Mouse (Mus musculus): ENCODE measurements around the gene Acin1.
"Not testable (repeated sequence)": the region's sequence is repeated elsewhere in the genome, so short reads cannot be mapped to it uniquely, and the experiment has no call there.

Gene Acin1

GRCm38 (mm10) chr14:54641305-54641969 lies 45.3 kb downstream of the Acin1 start, which contains the start of gene Cdh24:
Gene Cdh24, minus strand, starts transcription at chr14:54641364.
- DNase-seq: peak; percentile 94 to 95

GRCm38 (mm10) chr14:54640946-54641304 lies 45.8 kb downstream of the Acin1 start, which contains the start of gene Gm17606:
Gene Gm17606, plus strand, starts transcription at chr14:54640952.
- DNase-seq: no peak

GRCm38 (mm10) chr14:54640121-54640520 lies 46.6 kb downstream of the Acin1 start:
- no peak for DNase-seq

GRCm38 (mm10) chr14:54638210-54638609 lies 48.5 kb downstream of the Acin1 start:
- no peak for DNase-seq

GRCm38 (mm10) chr14:54636954-54637353 lies 49.8 kb downstream of the Acin1 start:
- DNase-seq: peak; percentile 81

DNA sequence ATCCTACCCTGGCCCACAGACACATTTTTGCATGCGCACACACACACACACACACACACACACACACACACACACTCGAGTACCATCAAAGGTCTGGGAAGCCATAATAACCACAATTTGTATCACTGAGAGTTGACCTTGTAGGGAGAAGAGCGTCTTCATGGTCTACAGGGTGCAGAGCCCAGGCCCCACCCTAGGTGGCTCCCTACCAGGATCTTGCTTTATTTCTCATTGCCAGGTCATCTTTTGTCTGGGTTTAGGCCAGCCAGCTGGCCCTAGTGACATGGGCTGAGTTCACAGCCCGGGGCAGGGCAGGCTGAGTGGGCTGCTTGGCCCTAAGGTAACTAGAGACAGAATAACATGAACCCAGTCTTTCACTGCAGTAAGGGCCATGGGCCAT lies 52.5 kb downstream of the Acin1 start:
- no peak for DNase-seq

DNA sequence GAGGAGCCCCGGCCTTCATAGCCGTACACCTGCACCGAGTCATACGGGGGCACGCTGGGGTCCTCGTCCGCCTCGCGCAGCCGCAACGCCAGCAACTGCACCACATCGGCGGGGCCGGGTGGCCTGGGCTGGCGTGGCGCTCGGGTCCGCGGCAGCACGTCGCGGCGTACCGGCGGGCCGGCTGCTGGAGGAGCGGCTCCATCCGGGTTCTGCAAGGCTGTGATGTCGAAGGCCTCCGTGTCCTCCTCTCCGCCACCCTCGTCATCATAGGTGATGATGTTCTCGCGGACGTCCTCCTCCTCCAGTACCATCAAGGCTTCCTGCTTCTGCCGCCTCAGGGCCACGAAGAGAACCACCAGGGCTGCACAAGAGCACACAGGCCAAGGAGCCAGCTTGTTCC lies 54.5 kb downstream of the Acin1 start:
- no peak for DNase-seq

GRCm38 (mm10) chr14:54631240-54631599 lies 55.5 kb downstream of the Acin1 start:
- DNase-seq: no peak

DNA sequence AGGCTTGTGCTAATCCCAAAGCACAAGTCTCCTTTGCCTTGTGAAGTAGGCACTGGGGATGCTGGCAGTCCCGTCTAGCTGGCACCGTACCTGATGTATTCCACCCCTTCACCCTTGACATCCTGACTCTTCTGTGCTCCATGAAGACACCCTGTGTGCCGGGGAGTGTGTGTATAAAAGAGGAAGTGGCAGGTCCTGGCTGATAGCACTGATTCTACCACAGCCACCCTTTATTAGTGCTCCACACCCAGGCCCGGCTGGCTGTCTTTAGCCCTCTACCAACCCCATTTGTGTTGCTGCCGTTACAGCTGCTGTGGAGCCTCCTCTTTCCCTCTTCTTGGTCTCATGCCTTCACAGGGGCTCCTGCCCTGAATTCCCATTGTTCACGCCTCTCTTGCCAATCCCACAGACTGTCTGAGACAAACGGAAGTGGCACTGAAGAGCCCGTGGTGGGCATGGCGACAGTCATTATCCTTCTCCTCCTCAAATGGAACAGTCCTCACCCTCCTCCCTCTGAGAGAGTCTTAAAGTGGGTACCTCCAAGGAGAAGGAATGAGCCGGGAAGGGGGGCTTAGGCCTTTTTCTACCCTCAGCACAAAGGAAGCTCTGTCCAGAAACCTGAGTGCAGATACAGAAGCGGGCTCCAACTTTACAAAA lies 56.0 kb downstream of the Acin1 start:
- no peak for DNase-seq

DNA sequence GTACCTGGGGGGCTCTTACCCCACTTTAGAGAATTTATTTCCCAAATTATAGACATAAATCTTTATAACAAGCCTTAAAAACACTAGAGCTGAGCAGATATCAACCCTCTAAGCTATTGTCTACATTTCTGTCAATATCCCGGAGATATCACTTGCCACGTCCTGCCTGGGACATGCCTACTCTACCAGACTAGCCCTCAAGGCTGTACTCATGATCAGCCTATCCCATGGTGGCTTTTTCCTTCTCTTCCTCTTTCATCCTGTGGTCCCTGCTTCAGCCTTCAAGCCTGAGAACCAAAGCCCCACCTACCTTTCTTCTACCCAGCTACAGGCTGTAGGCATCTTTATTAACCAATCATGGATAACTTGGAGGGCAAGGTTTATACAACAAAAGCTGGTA lies 56.9 kb downstream of the Acin1 start:
- DNase-seq: no peak

DNA sequence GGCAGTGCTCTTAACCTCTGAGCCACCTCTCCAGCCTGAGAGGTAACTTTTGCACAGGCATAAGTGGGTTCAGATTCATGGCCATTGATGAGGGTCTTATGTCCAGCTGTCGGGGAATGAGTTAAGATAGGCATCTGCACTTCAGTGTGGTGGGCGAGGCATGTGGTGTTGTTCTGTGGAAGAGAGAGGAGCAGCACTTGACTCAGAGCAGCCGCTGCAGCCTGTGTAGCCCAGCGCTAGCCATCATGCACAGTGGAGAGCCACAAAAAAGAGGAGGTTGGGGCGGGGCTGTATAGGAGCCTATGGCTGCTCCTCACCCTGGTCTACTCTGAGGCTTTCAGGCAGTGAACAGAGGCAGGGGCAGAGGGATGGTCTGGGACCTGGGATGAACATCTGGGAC lies 58.6 kb downstream of the Acin1 start:
- no peak for DNase-seq

GRCm38 (mm10) chr14:54624976-54625375 lies 61.8 kb downstream of the Acin1 start:
- no peak for DNase-seq

- no peak for DNase-seq
Observed at GRCm38 (mm10) chr14:54623334-54623733, 63.4 kb downstream of the Acin1 start.

DNA sequence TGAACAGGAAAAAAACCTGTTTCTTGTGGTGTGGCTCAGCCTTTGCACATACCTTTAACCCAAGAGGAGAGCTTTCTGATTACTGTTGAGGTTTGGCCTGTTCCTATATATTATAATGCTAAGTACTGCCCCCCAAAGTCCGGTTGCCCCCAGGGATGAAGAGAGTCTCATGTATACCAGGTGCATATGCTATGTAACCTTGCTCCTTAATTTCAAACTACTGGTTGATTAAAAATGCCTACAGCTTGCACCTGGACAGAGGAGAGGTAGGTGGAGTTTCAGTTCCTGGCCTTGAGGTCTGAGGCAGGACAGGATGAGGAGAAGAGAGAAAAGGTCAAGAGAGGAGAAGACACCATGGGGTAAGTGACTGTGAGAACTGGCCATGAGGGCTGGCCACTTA lies 65.6 kb downstream of the Acin1 start, which contains the start of gene Psmb11:
Gene Psmb11, plus strand, starts transcription at position 301 of the 400 bp plus-strand sequence.
- no peak for DNase-seq

- peak; percentile 86 to 88 for DNase-seq
Observed at GRCm38 (mm10) chr14:54617897-54618365, 68.8 kb downstream of the Acin1 start, which contains the start of gene Psmb5. Gene Psmb5, minus strand, starts transcription at chr14:54618022.

GRCm38 (mm10) chr14:54617152-54617896 lies 69.4 kb downstream of the Acin1 start:
- DNase-seq: peak; percentile 32 to 37

GRCm38 (mm10) chr14:54616226-54616825 lies 70.4 kb downstream of the Acin1 start:
- no peak for DNase-seq

DNA sequence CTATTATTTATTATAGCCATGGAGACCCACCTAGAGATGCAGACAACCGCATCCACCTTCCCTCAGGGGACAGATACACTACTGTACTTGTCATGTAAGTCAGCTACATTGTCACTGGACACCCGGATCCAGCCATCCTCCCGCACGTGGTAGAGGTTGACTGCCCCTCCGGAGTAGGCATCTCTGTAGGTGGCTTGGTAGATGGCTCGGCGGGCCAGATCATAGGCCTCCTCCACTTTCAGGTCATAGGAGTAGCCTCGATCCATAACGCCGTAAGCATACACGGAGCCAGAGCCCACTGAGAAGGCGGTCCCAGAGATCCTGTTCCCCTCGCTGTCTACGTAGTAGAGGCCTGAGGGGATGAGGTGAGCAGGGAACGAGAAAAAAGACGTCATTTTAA lies 72.6 kb downstream of the Acin1 start:
- not testable (repeated sequence) for DNase-seq

GRCm38 (mm10) chr14:54610648-54611047 lies 76.1 kb downstream of the Acin1 start:
- DNase-seq: no peak

DNA sequence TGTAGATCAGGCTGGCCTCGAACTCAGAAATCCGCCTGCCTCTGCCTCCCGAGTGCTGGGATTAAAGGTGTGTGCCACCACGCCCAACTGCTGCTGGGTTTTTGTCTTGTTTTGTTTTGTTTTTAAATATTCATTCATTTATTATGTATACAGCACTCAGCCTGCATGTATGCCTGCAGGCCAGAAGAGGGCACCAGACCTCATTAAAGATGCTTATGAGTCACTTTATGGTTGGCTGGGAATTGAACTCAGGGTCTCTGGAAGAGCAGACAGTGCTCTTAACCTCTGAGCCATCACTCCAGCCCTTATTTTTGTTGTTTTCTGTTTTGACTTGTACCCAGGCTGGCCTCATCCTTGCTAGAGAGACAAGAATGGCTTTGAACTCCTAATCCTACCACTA lies 76.8 kb downstream of the Acin1 start:
- DNase-seq: peak; percentile 63 to 70

GRCm38 (mm10) chr14:54609245-54609644 lies 77.5 kb downstream of the Acin1 start:
- no peak for DNase-seq

GRCm38 (mm10) chr14:54607226-54607625 lies 79.5 kb downstream of the Acin1 start:
- no peak for DNase-seq

DNA sequence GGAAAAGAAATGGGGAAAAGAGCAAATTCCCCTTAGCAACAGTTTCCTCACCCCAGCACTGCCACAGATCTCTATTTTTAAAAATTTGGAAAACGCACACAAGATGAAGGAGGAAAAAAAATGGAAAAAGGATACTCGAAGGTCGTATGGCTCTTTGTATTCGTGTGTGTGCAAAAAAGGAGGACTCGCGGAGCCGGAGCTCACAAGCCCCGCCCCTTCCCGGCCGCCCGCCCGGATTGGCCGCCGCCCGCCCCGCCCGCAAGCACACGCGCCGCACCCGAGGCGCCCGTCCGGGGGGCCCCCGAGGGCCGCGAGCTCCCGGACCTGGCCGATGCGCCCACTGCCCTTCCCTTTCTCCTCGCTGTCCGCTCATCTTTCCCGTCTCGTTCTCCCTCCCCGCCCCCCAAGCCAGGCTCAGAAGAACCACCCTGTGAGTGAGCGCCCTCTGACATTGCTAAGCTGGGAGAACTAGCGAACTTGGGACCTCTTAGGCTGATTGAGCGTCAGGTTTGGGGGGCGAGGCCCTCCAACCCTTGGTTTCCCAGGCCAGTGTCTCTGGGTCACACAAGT lies 80.9 kb downstream of the Acin1 start, which contains the start of gene 4931414P19Rik:
Gene 4931414P19Rik, minus strand, starts transcription at position 242 of the 570 bp plus-strand sequence.
- peak; percentile 82 to 83 for DNase-seq
